In genomic region chr11:44185218-44185890, GRCm38 (mm10) we compare ENCODE assay signal across 15 mouse cellular contexts.
A peak's percentile ranks its signal among the peaks of the same experiment; 100 is the strongest.
DNase-seq lines count a peak whose midpoint lies in the region; ATAC-seq and TF ChIP-seq lines count a peak whose summit lies in the region.
"Had no signal": no experiment of that assay in that cellular context is flagged by ENCODE, and none has a peak within 500 bp of the region (broad histone marks: within the 10 kb centered on the region; RNA-seq: fewer than 3 reads in every experiment).

No protein-coding gene starts in this region.

- intact Hi-C loops in left cerebral cortex, postnatal 4 days (cut with DNase I), result no loop called here
- intact Hi-C loops in left cerebral cortex, postnatal 36 days (cut with DNase I), result no loop called here

- TF ChIP-seq CTCF in brain, embryonic 14.5 days (IDR thresholded peaks at IDR 0.05; ENCODE audit: borderline replicate concordance, extremely low read depth, insufficient read depth, insufficient read length), result no peak

- TF ChIP-seq POLR2A in brain, embryonic 14.5 days (IDR thresholded peaks at IDR 0.05; ENCODE audit: borderline replicate concordance, extremely low read depth, insufficient read depth, insufficient read length, poor library complexity, severe bottlenecking), result no peak

- DNase-seq in left cerebral cortex, adult 9 months (ENCODE audit: low spot score in 2 of 2), result peak; percentile 3 to 31
- DNase-seq in left cerebral cortex, postnatal 4 days, result no peak
- peak; percentile 52 for DNase-seq in brain, embryonic 14.5 days (ENCODE audit: low read depth)
- DNase-seq in frontal cortex, adult 2 months (ENCODE audit: extremely low spot score in 1 of 2, low spot score in 1 of 2), result peak; percentile 19 to 23
- peak; percentile 19 to 38 for DNase-seq in left cerebral cortex, postnatal 36 days (ENCODE audit: low spot score in 2 of 2)
- no peak for DNase-seq in MN1 (ENCODE audit: low spot score)
- DNase-seq: adrenal gland, adult 8-10 months; cerebellum, postnatal 10 days; gastrocnemius, postnatal 36 days; heart, postnatal 36 days; kidney, adult 11 months; kidney, postnatal 10 days; thymus, adult 18-20 months had no signal

- no peak for ATAC-seq in activated CD4-positive, CD25-positive, alpha-beta regulatory T cell, adult 4 months
- ATAC-seq: hindbrain, embryonic 16.5 days had no signal

Comparison
In these comparisons a context has a peak if more than half of its experiments do, and no peak if none do; other contexts are left out.
1. DNase-seq: peak in left cerebral cortex, adult 9 months (2 of 2), brain, embryonic 14.5 days (single experiment), frontal cortex, adult 2 months (2 of 2) and left cerebral cortex, postnatal 36 days (2 of 2); none in left cerebral cortex, postnatal 4 days (single experiment) and MN1 (single experiment).